Mouse (Mus musculus) cerebellum, postnatal 25 days (tissue): ENCODE measurements around the gene Fndc10.
"Not testable (repeated sequence)": the region's sequence is repeated elsewhere in the genome, so short reads cannot be mapped to it uniquely, and the experiment has no call there.

ENCODE experiments used
- DNase-seq, 2 experiments: peaks; one replicate each; pipeline ENCODE4 v3.0.0; 2021; ENCODE audit warnings: mixed read lengths in 2 of 2

Gene Fndc10

DNA sequence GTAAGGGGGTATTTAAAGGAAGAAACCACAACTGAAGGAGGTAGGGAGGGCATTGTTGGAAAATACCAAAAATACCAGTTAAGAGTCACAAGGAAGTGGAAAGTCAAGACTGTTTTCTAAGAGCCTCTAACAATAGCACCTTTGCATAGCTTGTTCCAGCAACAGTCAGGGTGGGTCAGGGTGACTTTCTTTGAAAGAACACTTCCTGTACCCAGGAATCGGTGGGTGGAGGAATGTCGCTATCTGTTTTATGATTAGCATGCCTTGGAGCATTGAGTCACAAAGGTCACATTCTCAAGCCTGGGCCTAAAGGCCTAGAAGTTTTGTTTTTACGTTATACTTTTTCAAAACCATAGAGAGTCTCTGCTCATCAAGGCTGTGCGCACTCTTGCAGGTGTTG lies 6.4 kb upstream of the Fndc10 start:
- DNase-seq, result not testable (repeated sequence)

DNA sequence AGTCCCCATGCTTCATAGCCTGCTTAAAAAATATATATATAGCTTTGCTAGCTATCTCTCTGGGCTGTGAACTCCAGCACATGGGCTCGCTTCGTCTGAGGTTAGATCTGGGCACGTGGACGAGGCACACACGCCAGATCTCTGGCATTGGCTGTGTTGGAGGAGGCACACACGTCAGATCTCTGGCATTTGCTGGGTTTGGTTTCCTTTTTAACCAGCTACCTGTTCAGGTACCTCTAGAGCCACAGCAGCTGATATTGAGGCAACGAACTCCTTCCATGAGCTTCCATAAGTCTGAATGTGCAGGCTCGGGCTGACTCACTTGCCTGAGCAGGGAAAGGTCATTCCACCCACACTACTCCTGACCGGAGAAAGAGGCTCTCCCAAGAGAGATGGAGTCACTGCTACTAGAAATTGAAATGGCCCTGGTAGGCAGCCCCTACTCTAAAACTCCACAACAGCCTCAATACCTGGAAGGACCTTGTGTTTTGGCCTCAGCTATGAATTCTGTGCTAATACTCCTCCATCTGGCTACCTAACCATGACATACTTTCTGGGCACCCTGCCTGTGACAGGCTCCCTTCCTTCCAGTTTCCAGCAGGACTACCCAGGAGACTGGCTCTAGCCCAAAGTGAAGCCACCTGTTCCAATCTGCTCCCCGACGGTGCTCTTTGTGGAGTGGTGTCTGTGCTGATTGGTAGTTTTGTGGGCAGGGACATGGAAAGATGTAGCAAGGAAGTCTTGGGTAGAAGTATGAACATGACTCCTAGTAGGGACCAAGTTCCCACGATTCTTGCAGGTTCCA lies 3.4 kb upstream of the Fndc10 start:
- peak; percentile 96 to 97 for DNase-seq

DNA sequence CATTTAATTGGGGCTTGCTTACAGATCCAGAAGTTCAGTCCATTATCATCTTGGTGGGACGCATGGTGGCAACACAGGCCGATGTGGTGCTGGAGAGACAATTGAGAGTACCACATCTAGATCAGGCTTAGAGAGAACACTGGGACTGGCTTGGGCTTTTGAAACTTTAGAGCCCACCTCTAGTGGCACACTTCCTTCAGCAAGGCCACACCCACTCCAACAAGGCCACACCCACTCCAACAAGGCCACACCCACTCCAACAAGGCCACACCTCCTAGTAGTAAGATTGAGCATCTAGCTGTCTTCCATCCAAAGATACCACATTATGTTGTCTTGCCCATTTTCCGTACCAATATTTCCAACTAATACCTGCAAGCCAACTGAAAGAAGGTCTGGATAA lies 1.7 kb upstream of the Fndc10 start:
- no peak for DNase-seq

DNA sequence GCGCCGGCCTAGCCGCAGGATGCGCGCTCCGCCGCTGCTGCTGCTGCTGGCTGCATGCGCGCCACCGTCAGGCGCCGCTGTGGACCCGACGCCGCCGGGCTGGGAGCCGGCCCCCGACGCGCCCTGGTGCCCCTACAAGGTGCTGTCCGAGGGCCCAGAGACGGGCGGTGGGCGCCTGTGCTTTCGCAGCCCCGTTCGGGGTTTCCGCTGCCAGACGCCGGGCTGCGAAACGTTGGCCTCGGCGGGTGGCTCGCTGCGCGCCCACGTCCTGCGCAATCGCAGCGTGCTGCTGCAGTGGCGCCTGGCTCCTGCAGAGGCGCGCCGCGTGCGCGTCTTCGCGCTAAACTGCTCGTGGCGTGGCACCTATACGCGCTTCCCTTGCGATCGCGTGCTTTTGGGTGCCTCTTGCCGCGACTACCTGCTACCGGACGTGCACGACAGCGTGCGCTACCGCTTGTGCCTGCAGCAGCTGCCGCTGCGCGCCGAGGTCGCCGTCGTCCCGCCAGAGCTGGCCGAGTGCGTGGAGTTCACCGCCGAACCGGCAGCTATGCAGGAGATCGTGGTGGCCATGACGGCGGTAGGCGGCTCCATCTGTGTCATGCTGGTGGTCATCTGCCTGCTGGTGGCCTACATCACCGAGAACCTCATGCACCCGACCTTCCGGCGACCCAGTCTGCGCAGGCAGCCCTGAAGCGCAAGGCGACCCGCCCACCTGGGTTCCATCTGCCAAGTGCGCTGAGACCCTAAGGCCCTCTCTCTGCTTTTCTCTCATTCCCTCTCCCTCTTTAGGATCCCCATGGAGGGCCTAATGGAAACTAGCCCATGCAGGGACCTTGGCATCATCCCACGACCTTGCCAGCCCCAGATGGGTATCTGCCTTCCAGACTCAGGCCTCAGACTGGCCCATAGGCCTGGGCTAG lies 600 bp downstream of the Fndc10 start:
- DNase-seq, result peak; percentile 83 to 86

DNA sequence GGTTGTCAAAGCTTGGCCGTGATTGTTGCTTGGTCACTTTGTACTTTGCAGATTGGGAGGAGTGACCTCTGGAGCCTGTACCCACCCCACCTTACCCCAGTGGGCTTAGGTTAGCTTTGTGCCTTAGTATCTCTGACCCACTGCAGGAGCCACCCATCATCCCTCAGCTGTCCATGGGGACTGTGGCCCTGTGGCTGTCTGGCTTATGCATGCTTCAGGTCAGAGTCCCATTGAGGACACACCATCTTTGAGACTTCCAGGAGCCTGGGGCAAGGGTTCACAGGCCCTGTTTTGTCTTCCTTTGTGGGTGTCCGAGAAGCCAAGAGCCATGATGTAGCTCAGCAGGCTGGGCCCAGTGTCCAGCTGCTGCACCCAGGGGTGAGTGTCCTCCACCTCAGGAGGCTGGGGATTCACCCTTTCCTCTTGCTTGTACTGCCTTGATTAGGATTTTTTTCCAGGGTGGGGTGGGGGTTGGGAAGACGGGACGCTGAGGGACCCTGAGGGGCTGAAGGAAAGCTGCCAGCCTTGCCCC lies 1.5 kb downstream of the Fndc10 start:
- peak; percentile 42 to 46 for DNase-seq

DNA sequence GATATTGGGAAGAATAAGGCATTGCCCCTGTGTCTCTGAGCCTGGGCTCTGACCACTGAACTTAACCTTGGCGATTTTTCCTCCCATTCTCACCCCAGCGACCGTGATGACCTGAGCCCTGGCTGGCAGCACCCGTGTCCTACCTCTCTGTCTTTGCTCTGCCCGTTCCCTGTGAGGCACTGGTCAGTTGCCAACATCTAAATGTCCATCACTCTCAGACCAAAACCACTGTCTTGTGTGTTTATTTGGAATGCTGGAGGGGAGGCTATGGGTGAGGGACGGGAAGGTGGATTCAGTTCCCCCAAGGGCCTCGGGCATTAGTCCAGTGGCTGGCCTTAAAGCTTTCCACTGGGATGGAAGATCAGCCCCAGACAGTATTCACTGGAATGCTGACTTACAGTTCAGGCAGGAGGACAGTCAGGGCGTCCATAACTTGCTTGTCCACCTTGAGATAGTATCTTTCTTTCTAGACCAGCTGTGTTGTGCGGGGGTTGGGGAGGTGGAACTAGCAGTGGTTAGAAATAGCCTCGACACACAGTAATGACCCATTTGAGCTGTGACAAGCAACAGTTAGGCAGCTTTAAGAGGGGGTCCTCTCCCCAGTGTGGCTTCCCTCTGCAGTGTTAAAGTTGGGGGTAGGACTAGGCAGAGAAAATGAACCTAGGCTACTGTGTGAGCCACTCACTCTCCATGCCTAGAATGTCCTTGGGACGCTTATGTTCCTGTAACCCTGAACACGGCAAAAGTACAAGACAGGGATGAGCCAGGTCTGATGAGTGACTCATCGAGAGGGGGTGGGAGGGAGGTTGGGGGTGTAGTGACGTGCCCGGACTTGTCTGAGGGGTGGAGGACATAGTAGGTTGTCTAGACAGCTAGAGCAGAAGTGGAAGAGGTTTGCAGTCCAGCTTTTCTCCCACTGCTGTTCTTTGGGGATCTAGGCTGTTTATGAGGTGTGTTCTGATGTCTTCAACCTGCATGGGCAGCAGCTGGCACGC lies 2.4 kb downstream of the Fndc10 start:
- DNase-seq, result peak; percentile 68 to 69

DNA sequence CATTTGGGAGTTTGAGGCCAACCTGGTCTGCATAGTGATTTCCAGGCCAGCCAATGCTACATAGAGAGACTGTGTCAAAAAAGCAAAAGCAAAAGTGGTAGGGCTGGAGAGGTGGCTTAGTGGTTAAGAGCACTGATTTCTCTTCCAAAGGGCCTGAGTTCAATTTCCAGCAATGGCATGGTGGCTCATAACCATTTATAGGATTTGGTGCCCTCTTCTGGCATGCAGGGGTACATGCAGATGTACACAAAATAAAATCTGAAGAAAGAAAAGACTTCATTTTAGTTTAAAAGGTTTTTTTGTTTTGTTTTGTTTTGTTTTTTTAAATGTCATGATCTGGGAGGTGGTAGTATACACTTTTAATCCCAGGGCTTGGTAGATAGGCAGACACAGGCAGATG lies 6.3 kb downstream of the Fndc10 start:
- DNase-seq, result no peak

DNA sequence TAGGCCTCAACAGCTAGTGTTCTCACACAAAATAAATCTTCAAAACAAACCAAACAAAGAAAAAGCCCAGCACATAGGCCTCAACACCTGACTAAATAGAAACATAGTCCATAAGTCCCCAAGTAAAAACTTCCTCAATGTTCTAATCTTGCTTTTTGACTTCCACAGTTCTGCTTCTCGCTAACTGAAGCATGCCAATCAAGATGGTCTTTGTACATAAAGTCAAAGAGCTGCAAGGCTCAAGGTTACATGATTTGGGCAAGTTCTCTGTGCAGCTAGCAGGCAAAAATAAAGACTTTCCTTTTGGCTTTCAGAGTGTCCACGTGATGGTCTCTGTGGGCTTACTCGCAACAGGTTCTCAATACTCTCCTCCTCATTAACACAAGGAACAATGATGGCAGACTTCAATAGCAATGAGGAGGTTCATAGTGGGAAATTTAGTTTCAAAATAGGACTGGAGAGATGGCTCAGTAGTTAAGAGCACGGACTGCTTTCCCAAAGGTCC lies 9.3 kb downstream of the Fndc10 start:
- DNase-seq, result no peak

DNA sequence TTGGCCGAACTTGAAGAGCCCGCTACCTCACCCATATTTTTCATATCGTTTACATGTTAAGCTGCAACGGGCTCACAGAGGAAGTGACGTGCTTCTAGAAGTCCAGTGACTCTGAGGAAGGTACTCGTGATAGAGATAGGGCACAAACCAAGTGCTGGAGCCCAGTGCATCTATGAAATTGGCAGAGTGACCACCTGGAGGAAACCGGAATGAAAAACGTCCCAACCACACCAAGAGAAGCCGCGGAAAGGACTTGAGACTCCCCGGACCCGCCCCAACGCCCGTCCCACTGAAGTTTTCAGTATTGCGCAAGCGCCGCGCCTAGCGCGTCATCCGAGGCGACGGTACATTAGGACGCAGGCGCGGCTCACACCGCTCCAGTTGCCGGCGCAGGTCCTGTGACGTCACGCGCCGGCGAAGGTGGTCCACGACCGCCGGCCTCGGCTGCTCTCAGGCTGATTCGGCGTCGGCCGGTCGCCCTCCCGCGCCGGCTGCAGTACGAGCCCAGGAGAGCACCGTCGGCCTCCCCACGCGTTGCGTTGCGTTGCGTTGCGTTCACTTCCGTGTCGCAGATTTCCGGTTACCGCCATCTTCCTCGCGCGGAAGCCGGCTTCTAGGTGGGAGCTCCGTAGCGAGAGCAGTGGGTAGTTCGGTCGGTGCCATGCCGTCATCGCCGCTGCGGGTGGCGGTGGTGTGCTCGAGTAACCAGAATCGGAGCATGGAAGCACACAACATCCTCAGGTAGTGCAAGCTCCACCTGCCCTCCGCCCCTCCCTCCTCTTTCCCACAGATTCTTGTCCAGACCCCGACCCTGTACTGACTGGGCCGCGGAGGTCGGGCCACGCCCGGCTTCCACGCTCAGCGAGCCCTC lies 10.8 kb downstream of the Fndc10 start, which contains the start of gene Ssu72:
Gene Ssu72 (plus strand): TSS at position 80 of the 871 bp plus-strand sequence.
- DNase-seq, result peak; percentile 96 to 98

DNA sequence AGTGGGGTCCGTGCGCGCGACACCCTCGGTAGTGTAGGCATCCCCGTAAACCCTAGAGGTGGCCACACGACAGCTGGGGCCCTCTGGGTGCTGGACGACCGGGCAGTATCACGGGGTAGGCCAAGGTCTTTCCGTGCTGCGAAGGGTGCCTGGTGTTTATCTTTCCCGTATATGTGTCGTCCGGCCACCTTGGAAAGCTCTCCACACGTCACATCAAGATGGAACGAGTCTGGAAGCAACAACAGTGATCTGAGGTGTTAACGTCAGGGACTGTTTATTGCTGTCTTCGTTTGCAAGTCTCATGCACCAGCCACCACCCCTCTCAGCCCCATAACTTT lies 11.4 kb downstream of the Fndc10 start:
- no peak for DNase-seq

DNA sequence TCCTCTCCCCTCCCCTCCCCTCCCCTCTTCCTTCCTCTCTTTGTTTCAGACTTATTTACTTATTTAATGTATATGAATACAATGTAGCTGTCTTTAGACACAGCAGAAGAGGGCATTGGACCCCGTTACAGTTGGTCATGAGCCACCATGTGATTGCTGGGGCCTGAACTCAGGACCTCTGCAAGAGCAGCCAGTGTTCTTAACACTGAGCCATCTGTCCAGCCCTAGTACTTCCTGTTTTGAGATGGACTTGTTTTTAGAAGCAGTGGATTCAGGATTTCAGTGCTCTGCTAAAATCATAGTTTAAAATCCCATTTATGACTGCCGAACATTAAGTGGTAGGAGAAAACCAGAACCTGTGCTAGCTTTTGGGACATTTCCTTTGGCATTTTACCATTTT lies 14.4 kb downstream of the Fndc10 start:
- DNase-seq, result no peak

DNA sequence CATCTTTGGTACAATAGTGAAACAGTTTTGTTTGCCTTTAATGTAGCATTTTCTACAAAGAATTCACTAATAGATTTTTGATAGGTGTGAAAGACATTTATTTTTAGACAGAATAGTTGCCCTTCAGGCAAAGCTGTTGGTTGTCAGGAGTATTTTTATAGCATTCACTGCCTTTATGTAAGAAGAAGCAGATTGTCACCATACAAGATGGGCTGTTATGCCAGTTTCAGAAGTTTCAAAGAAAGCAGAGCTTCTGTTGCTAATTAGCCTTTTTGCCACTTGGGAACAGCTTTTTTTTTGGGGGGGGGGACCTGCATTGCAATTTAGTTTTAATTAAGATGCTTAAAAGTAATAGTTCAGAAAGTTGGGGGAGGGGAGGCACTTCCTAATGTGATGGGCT lies 14.8 kb downstream of the Fndc10 start:
- DNase-seq, result no peak

DNA sequence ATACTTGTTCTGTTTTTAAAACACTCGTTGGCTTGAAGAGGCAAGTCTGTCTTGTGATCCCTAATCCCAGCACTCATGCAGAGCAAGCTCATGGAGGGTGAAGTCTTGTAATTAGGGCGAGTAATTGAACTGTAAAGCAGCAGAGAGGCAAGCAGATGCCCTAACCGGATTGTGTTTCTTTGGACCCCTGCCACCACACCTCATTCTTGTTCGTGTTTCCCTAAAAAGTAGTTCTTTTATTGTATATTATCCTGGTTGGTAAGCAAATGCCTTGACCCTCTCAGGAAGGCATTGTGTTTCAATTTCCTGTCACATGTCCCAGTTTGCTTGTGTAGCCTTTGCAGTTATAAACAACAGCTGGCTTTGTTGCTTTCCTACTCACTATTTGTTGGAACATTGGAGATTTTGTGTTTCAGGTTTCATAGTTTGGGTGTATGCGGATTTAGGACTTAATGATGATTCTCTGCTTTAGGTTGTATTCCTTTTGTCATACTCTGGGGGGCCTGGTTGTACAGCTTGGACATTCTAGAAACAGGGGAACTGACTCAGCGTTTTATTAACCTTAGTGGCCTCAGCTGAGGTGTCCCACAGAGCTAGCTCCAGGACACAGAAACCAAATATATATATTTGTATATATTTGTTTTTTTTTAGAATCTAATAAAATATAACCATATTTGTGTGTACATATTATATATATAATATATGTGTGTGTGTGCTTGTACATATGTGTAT lies 16.5 kb downstream of the Fndc10 start:
- peak; percentile 51 to 68 for DNase-seq

DNA sequence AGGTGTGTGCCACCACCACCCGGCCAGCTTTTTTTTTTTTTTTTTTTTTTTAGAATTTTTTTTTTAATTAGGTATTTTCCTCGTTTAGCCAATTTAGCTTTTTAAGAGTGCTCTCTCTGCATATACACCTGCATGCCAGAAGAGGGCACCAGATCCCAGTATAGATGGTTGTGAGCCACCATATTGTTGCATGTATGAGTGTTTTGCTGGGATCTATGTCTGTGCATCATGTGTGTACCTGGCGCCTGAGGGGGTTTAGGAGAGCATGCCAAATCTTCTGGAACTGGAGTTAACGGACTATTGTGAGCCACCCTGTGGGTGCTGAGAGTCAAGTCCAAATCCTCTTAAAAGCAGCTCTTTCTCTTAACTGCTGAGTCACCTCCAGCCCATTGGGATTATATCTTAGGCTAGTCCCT lies 27.5 kb downstream of the Fndc10 start:
- peak; percentile 64 to 66 for DNase-seq

DNA sequence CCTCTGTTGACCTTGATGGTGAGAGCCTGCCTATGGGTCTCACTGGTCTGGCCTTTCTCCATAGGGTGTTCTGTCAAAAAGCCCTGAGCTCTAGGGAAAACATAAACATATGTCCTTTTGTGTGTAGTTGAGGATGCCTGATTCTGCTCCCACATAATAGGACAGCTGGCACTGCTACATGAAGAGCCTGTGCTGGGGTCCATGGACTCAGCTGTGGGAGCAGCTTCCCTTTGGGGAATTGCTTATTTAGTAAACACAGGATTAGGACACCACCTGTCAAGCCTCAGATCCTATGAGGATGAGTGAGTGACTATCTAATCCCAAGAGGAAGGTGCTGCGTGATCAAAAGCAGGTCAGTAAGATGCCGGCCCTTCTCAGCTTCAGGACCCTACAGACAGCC lies 33.9 kb downstream of the Fndc10 start:
- DNase-seq, result no peak

DNA sequence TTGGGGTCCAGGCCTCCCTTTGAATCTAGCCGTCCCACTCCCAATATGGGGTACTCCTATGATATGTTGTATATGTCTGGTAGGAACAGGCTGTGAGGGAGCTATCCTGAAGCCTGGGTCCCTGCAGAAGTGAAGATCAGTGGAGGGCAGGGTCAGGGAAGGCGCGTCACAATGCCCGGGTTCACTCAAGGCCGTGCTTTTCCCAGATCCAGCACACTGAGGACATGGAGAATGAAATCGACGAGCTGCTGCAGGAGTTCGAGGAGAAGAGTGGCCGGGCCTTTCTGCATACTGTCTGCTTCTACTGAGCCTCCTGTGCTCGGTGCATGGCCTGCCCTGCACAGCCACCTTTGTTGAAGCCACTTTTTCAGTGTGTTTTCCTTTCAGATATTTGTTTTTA lies 39.1 kb downstream of the Fndc10 start:
- peak in 1 of 2 experiments; percentile 31 for DNase-seq

DNA sequence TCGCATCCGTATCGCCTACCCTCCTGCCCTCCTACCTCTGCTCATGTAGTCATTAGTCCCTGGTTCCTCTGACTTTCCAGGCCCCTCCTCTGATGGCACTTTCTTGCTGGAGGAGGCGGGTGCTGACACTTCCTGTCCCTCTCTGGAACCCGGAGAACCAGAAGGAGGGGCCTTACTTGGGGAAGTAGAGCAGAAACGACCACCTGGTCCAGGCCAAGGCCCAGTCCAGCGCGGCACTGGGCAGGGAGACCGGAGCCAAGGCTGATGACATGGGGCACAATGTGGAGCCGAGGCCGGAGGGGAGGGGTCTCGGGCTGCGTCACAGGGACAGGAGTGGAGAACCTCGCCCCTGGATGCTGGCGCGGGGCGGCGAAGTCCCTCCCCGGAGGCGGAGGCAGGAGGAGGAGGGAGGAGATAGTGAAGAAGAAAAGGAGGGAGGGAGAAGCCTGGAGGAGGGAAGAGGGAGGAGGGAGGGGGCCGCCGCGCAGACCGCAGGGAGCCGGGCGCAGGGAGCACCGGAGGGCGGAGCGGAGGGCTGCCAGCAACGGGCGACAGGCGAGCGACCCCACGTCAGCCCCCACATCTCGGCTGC lies 40.3 kb downstream of the Fndc10 start, which contains the start of gene Tmem240:
Gene Tmem240 (plus strand): TSS at position 451 of the 592 bp plus-strand sequence.
- DNase-seq, result peak; percentile 97

DNA sequence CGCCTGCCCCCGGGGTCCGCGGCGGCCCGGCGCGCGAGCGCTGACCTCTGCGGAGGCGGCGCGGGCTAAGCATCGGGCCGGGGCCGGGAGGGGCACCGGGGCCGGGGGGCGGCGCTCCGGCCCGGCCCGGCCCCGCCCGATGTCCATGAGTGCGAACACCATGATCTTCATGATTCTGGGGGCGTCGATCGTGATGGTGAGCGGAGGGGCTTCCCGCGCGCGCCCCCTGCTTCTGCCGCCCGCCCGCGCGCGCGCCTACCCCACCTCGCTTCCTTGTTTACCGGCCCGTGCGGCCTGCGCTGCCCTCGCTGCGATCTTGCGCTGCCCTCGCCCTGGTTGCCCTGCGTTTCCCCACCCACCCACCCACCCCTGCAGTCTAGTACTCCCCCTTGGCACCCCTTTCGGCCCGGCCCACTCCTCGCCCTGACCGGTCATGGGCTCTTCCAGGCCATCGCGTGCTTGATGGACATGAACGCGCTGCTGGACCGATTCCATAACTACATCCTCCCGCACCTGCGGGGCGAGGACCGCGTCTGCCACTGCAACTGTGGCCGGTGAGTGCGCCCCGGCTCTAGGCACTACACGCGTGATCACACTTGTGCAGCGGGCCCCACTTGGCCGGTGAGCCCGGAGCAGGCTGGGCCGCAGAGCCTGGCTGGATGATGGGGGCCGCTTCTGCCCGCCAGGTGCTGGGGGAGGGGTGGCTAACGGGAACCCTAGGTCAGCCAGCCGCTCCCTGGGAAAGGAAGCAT lies 41.0 kb downstream of the Fndc10 start:
- peak; percentile 86 to 89 for DNase-seq

DNA sequence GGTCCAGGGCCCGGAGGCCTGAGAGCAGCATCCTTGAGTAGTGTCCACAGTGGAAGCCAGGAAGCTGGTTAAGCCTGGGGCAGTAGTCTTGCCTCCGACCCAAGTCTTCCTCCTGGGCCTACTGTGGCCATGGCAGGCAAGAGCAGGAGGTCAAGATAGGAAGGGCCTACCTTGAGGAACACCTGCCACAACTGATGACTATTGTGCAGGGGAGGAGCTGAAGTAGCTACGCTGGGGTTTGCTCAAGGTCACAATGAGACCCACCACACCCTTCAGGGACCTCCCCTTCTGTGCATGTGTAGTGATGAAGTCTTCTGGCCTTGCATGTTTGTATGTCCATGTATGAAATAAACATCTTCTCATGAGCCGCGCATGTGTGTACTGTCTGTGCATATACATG lies 41.6 kb downstream of the Fndc10 start:
- DNase-seq, result peak in 1 of 2 experiments; percentile 41
